Mouse (Mus musculus) cerebellum, postnatal 36 days (tissue): ENCODE results near the gene Ano6.

Experiments
- DNase-seq, 2 experiments: peaks; one replicate each; pipeline ENCODE4 v3.0.0; 2021 to 2022; ENCODE audit warnings: mixed read lengths in 2 of 2

The Ano6 gene

GRCm38 (mm10) chr15:95790529-95791071, at the start of gene Ano6:
TSS of gene Ano6 (plus strand) at chr15:95790843.
- DNase-seq = peak; percentile 90 to 94

GRCm38 (mm10) chr15:95742955-95743354, 47.7 kb upstream of the Ano6 start:
- DNase-seq = no peak

DNA sequence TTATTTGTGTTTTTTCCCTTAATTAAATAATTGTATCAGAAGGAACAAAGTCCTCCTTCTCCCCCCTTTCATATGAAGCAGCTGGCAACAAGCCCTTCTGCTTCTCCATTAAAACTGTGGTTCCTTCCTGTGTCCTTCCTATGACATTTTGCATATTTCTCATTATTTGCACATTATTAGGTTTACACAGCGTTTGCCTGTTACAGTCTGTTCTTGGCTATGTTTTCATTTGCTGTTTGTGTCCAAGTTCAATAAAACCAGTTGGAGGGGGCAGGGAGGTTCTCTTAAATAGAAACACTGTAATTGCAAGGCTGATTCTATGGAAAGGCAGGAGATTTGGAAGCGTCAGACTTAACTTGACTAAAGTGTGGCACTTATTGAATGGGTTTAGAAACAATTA, 46.8 kb upstream of the Ano6 start:
- DNase-seq = no peak

- DNase-seq = no peak
Observed at GRCm38 (mm10) chr15:95745346-95746106, 45.1 kb upstream of the Ano6 start.

DNA sequence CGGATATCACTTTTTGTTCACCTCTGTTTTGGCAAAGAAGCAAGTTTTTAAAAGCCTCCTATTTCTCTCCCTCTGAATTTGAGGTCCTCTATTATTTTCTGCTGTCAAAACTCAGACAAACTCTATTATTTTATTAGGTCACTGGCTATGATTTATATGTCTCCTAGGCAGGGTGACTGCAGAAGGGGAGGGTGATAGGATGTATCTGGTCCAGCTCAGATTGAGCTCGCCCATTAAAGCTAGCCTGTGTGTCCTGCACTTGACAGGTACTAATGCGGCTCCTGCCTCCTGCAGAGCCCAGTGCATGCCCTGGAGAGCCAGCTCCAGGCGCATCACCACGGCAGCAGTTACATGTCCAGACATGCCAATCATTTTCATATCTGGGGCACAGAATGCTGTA, 44.1 kb upstream of the Ano6 start:
- DNase-seq = no peak

DNA sequence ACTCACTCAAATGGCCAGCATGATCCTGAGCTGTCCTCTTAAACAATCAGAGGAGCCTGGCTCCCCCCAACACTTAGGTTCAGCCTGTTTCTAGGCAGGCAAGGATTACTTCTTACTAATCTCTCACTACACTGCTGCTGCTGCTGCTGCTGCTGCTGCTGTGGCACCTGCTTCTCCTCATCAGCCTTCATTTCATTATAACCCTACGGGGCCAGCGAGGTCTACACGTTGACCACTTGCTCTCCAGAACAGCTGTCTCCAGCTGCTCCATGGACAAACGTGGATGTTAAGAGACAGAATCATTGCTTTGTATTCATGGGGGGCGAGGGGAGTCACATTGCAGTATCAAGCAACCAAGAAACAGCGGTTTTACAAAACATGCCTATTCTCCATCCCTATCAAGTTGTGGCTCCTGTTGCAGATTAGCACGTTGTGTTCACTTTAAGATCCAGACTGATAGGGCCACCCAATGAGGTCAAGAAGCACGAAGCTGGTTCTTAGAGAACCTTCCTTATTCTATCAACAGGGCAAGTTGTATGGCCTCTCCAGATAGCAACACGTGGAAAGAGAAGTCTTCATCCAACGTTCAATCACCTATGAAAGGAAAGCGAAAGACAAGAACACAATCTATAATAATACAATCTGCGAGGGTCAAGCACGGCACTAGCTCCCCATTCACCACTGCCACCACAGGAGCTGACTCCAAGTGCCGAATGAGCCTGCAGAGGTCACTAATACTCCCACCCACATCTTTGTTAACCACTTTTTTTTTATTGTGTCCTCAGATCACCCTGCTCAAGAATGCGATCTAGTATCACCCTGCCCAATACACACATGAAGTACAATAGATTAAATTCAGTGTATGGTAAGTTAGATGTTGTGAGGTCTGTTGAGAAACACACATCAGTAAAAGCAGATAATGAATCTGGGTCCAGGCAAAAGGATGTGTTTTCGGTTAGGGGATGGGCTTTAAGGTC, 43.4 kb upstream of the Ano6 start:
- DNase-seq = no peak

DNA sequence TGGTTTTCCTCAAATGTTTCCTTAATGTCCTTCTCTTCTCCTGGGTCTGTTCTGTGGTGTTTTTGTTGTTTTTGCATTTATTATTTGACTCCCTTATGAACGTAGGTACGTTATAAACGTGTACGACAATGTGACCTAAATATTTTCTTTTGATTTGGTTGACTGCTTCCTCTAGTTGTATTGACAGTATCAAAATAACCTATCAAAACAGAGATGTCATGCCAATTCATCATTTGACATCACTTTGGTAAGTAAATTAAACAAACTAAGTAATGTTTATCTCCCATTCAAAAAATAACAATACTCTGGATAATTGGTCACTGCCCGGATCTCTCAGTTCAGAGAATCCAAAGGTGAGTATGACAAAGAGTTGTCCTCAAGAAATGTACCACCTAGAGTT, 41.4 kb upstream of the Ano6 start:
- DNase-seq = no peak

DNA sequence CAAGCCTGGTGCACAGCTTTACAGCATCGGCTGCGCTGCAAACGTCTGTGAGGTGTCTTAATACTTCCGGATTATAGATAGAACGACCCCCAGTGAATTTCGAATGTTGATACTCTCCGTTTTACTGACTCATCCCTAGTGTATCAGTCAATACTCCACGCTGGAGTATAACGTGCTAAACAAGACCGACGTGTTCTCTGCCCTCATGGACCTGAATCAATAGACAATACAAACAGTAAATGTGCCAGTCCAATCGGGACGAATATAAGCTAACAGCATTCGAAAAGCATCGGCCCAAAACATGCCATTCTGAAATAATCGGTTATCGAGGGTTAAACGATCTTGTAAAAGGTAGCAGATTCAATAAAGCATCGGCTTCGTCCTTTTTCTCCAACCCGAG, 40.6 kb upstream of the Ano6 start:
- DNase-seq = no peak

DNA sequence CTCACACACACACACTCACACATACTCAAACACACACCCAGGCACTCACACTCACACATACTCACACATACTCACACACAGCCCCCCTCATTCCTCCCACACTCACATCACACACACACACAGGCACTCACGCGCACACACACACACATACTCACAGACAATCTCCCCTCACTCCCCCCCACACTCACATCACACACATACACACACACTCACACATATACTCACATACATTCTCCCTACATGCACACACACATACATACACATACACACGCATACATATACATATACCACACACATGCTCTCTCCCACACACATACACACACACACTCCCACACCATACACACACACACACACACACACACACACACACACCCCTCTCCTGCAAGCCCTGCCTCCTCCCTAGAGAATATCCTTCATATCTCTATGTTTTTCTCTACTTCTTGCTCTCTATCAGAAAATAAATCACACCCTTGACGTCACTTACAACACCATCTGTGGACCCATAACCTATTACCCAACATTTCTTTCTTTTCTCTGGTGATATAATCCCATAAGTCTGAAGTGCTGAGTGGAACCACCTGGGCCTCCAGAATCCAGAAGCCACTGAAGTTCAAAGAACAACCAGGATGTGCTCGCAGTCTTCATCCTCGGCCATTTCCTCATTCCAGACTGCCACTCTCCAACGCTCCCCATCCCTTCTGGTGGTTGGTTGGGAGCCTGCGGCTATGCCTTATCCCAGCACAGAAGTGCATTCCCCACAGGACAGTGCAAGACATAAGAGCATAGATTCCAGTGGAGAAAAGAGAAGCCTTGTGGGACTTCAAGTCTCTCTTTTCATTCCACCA, 38.6 kb upstream of the Ano6 start:
- DNase-seq = no peak

DNA sequence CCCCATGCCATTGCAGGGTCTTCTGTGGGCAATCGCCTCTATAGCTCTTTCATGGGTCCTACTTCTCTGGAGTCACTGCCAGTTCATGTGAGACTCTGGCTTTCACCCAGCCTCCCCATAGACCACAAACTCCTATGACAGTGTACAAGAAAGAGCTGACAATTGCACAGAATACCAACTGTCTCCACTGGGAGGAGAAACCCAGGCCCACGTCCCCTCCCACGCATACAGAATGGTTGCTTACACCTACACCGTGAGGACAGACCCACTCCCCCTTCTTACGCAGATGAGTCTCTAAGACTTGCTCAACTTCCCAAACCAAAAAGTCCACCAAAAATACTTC, 38.0 kb upstream of the Ano6 start:
- DNase-seq = no peak

DNA sequence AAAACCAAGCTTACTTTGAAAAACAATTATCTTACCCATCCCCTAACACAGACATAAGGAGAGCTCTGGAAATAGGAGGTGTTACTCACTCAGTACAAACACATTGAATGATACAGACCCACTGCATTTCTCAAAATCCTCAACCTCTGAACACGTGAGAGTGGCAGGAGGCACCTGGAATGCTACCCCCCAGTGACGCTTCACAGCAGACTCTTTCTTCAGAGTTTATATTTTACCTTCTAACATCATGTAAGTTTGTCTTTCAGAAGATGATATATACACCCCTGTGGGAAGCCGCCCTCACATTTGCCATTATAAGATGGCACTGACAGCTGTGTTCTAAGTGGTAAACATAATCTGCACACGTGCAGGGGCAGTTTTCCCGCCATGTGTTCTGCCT, 37.6 kb upstream of the Ano6 start:
- DNase-seq = no peak

DNA sequence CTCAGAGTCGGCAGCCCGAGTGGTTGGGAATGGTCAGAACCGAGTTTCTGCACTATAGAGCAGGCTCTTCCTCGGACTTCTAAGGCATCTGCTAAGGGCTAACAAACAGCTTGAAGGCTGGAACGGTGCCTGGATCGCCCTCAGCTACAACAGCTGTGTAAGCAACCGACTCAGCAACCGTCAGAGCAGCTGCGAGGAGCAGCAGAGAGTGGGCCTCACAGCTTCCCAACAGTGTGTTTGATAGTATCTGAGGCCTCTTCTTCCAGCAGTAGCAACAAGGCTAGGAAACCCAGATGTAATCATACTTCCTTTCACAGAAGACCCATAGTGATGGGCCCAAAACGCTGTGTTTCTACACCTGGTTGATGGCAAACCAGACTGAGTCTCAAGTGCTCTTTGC, 33.5 kb upstream of the Ano6 start:
- DNase-seq = peak in 1 of 2 experiments; percentile 8

GRCm38 (mm10) chr15:95758069-95758468, 32.6 kb upstream of the Ano6 start:
- no peak for DNase-seq

DNA sequence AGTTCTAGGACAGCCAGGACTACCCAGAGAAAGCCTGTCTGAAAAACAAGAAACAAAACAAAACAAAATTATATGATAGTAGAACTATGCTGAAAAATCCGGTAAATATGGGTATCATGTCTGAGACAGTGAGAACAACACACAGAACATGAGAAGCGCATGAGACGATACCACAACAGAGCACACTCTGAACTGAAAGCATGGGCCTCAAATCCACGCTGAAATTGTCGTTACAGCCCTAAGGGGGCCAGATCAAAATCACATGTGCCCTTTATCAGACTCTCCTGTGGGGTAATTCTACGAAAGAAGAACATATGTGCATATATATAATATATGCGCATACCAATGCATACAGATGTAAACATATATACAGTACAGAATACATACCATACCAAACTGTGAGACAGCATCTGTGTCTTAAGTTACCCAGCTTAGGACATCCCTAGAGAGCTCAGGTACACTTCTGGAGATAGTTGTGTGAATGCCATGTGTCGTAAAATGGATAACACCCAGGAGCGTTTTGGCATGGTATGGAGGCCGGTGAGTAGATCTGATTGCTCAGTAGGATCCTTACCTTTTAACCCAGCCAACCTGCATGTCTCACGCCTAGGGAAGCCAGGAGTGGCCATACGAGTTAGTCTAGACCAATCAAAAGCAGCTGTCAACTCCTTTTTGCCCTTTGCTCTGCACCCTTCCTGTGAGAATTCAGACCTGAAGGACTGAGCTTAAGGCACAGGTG, 31.8 kb upstream of the Ano6 start:
- DNase-seq = no peak

- no peak for DNase-seq
Observed at GRCm38 (mm10) chr15:95759857-95760256, 30.8 kb upstream of the Ano6 start.

- DNase-seq = no peak
Observed at GRCm38 (mm10) chr15:95761420-95761819, 29.2 kb upstream of the Ano6 start.

DNA sequence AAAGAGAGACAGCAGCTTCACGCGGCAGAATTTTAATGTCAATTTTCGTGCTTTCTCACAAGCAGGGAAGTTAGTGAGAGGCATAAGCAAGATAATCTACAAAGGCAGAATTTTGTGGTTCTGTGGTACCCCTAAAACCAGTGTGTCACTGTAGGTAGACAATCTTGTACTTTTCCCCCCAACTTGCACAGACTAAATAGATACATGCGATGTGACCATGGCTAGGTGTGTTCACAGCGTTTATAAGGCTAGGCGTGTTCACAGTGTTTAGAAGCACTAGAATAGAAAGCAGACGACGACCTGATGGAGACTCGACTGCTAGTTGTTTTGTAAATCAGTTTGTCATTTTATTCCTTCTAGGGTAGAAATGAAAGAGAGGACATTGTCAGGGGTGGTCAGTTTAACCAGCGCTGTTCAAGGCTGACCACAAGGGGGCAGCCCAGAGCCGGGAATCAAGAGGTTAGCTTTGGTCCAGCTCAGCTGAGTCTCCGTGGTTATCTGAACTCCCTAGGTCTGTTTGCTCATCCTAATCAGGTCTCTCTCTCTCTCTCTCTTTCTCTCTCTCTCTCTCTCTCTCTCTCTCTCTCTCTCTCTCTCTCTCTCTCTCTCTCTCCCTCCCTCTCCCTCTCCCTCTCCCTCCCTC, 27.9 kb upstream of the Ano6 start:
- DNase-seq = peak; percentile 74 to 80

GRCm38 (mm10) chr15:95763464-95763863, 27.2 kb upstream of the Ano6 start:
- no peak for DNase-seq

- DNase-seq = no peak
Observed at GRCm38 (mm10) chr15:95765271-95765670, 25.4 kb upstream of the Ano6 start.

GRCm38 (mm10) chr15:95765936-95766335, 24.7 kb upstream of the Ano6 start:
- no peak for DNase-seq

DNA sequence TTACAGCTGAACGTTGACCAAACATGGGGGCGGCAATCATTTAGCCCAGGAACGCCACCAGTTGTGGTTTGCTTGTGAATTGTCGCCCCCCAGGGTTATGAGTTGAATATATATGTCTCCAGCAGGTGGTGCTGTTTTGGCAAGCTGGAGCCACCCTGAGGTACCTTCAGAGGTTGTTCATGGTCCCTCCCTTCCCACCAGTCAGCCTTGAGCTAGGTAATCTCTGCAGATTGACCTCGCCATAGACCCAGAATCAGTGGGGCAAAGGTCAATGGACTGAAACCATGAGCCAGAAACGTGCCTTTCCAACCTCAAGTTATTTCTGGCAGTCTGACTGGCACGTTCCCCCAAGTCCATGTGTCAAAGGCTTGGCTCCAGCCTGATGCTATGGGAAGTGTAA, 22.8 kb upstream of the Ano6 start:
- DNase-seq = no peak

DNA sequence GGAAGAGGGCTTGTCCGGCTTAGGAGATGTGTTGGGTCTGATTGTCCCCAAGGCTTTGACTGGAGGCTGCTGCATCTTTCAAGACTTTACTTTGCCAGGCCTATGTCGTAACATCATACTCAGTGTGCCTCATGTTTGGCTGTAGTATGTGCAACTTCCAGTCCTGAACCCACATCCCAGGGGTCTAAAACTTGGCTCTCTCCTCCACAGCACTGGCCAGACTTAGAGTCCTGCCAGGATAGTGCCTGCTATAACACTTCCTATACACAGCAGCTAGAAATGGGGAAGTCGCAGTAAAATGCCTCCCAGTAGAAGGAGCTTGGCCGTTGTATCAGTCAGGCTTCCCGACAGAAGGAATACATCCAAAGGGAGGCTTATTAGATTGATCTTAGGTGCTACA, 21.9 kb upstream of the Ano6 start:
- DNase-seq = no peak
